Mouse (Mus musculus) heart, embryonic 11.5 days (tissue): ENCODE data around the gene Hist1h2be. TPM values are rescaled to one million over a fixed set of nuclear protein-coding genes. Genes with fewer than 3 reads are reported as not detected.
A peak's percentile ranks its signal among the peaks of the same experiment; 100 is the strongest.
"Not testable (repeated sequence)": the region's sequence is repeated elsewhere in the genome, so short reads cannot be mapped to it uniquely, and the experiment has no call there.

Experiments
- ATAC-seq: fragments of 200-750 bp; cut with Nextera tagmentation; replicated peaks from 2 replicates; pipeline ENCODE4 v1.8.0; 2017; ENCODE audit warnings: moderate library complexity; ENCODE audit not compliant: insufficient number of reproducible peaks, low FRiP score, low TSS enrichment
- H3K27ac ChIP-seq: fragments of 300-500 bp; sonication (generic); 2 replicates; pipeline ENCODE4 v1.5.1; 2014; ENCODE audit warnings: mild to moderate bottlenecking, low read depth, low read length
- H3K27me3 ChIP-seq: fragments of 300-500 bp; sonication (generic); 2 replicates; pipeline ENCODE4 v1.6.1; 2014; ENCODE audit warnings: mild to moderate bottlenecking, low read length, mixed read lengths; ENCODE audit not compliant: control insufficient read depth, insufficient read depth
- H3K36me3 ChIP-seq: fragments of 300-500 bp; sonication (generic); 2 replicates; pipeline ENCODE4 v1.6.1; 2014; ENCODE audit warnings: mild to moderate bottlenecking, low read length, moderate library complexity, mixed read lengths; ENCODE audit not compliant: control insufficient read depth, insufficient read depth
- H3K4me1 ChIP-seq: fragments of 300-500 bp; sonication (generic); 2 replicates; pipeline ENCODE4 v1.6.1; 2014; ENCODE audit warnings: low read length; ENCODE audit not compliant: control insufficient read depth, insufficient read depth
- H3K4me2 ChIP-seq: fragments of 300-500 bp; sonication (generic); 2 replicates; pipeline ENCODE4 v1.6.1; 2014; ENCODE audit warnings: mild to moderate bottlenecking, moderate library complexity
- H3K4me3 ChIP-seq: fragments of 300-500 bp; sonication (generic); 2 replicates; pipeline ENCODE4 v1.5.1; 2014; ENCODE audit warnings: low read depth, low read length
- H3K9ac ChIP-seq: fragments of 300-500 bp; sonication (generic); 2 replicates; pipeline ENCODE4 v1.6.1; 2014; ENCODE audit warnings: mild to moderate bottlenecking, low read depth, low read length, moderate library complexity
- H3K9me3 ChIP-seq: fragments of 300-500 bp; sonication (generic); replicated peaks from 2 replicates; pipeline ENCODE4 v1.6.1; 2016; ENCODE audit warnings: low read length; ENCODE audit not compliant: control insufficient read depth
- WGBS: fragments of 180-500 bp; shearing (Covaris S2); extraction: QIAGEN DNeasy Blood & Tissue Kit; methylation state at CpG from one replicate; pipeline ENCODE4 v1.1.7; 2014; ENCODE audit not compliant: insufficient replicate concordance; 5-methylcytosine and 5-hydroxymethylcytosine counted together
- polyA plus RNA-seq: library from polyadenylated mRNA; unstranded; fragments of >200 nt; fragmentation: Nextera tagmentation; extraction: Ambion mirVana; gene quantifications from 2 replicates; pipeline ENCODE4 v1.2.1, GENCODE M21; 2014

The Hist1h2be gene
- polyA plus RNA-seq, 1 experiment from 2014 or later: 2.4 TPM

DNA sequence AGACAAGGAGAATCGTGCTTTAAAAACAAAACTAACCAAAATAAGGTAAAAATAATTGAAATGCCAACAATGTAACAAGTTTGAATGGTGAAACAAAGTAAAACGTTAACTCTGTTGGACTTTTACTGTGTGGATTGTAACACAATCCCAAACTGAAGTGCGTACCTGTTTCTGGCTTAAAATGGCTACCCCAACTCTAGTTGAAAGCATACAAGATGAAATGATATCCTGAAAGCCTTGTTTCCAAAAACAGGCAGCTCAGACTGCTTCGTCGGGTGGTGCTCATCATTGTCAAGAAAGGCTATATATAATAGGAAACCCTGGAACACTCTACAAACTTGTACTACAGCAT lies 59.4 kb downstream of the Hist1h2be start:
- not testable (repeated sequence) for H3K36me3 ChIP-seq, H3K9me3 ChIP-seq, H3K4me1 ChIP-seq, H3K27me3 ChIP-seq, ATAC-seq
- peak overlapping the region; percentile 79 for H3K4me2 ChIP-seq
- peak overlapping the region; percentile 97 for H3K27ac ChIP-seq
- 0% methylated on average over 2 of the region's 5 CpGs for WGBS
- H3K4me3 ChIP-seq: peak overlapping the region; percentile 42
- peak overlapping the region; percentile 43; the same call in 1 of the 2 replicates for H3K9ac ChIP-seq

DNA sequence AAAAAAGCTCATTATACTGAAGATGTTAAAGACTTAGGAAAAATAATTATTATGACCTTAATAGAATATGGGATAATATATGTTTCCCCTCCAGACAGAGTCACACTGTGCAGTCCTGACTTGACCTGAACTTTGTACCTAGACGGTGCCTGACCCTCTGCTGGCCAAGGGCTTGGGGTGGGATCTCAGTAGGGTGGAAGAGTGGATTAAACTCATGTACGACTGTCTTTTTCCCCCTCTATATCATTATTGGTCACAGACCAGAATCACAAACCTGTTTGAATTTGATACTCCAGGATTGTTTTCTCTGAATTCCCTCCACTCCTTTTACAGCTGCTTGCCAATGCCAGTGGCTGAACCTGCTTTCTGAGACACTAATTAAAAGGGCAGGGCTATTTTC lies 60.2 kb downstream of the Hist1h2be start:
- H3K27ac ChIP-seq, ATAC-seq, H3K9me3 ChIP-seq, H3K9ac ChIP-seq, H3K4me1 ChIP-seq, H3K4me2 ChIP-seq, H3K27me3 ChIP-seq, H3K4me3 ChIP-seq, H3K36me3 ChIP-seq: not testable (repeated sequence)
- WGBS: 33% methylated on average over 2 of the region's 2 CpGs

DNA sequence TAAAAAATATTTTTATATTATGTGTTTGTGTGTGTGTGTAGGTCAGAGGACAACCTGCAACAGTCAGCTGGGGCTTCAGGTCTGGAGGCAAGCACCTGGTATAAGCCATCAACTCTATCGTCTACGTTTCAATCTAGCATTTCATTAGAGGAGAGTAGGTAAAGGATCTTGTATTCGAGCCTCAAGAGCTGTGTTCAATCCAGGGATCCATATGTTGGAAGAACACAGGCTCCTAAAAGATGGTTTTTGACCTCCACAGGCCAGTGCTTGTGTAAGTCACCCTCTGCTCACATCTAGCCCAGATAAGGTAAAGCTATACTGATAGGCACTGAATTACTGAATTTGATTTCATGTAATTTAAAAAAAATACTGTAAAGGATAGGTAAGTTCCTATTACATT lies 64.0 kb downstream of the Hist1h2be start:
- WGBS: 73% methylated on average over 3 of the region's 3 CpGs
- Histone ChIP-seq H3K9ac (0 out of 2 replicates have a peak overlapping the region, but pooled peaks have one; percentile 8), H3K27ac (peak overlapping the region; percentile 54; the same call in 1 of the 2 replicates)

DNA sequence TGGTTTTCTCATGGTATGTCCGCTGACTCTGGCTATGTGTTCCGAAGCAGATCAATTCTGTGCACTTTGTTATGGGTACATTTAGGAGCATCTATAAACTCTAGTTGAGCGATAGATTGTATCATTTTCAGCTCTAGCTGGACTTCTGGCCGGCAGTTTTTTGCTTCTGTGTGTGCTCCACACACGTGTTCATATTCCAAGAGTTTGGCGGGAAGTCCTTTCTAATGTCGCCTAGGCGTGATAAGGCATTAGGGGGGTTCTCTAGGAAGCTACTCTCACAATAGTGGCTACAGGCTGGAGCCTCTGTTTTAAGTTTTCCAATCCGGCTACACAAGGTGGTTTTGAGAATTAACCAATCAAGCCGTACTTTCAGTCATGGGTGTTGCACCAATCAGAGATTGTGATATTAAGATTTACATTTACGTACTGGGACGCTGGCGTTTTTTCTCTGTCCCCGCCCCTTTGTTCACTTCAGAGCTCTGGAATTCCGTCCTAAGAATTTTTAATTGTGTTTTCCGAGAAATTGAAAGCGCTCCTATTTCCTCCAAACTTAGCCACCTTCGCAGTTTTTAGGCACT lies 65.0 kb downstream of the Hist1h2be start:
- 1% methylated on average over 18 of the region's 18 CpGs for WGBS
- no peaks in the 10 kb centered on the region for H3K9me3 ChIP-seq
- peak; percentile 66 for ATAC-seq
- peak overlapping the region; percentile 93 for H3K9ac ChIP-seq
- H3K4me3 ChIP-seq: peak overlapping the region; percentile 60
- H3K27ac ChIP-seq: peak overlapping the region; percentile 98
- peaks cover 7% of the 10 kb centered on the region; the same call in 1 of the 2 replicates for H3K4me1 ChIP-seq
- peak overlapping the region; percentile 86 for H3K4me2 ChIP-seq
- no peaks in the 10 kb centered on the region for H3K27me3 ChIP-seq
- no peaks in the 10 kb centered on the region for H3K36me3 ChIP-seq

More for the DNA sequence above, 64.0 kb downstream of the Hist1h2be start:
- Histone ChIP-seq H3K36me3 (no peaks in the 10 kb centered on the region), H3K4me1 (peaks cover 7% of the 10 kb centered on the region; the same call in 1 of the 2 replicates), H3K9me3 (no peaks in the 10 kb centered on the region), H3K4me3 (no peak overlapping the region), H3K4me2 (peak overlapping the region; percentile 86), H3K27me3 (no peaks in the 10 kb centered on the region)
- ATAC-seq: no peak

DNA sequence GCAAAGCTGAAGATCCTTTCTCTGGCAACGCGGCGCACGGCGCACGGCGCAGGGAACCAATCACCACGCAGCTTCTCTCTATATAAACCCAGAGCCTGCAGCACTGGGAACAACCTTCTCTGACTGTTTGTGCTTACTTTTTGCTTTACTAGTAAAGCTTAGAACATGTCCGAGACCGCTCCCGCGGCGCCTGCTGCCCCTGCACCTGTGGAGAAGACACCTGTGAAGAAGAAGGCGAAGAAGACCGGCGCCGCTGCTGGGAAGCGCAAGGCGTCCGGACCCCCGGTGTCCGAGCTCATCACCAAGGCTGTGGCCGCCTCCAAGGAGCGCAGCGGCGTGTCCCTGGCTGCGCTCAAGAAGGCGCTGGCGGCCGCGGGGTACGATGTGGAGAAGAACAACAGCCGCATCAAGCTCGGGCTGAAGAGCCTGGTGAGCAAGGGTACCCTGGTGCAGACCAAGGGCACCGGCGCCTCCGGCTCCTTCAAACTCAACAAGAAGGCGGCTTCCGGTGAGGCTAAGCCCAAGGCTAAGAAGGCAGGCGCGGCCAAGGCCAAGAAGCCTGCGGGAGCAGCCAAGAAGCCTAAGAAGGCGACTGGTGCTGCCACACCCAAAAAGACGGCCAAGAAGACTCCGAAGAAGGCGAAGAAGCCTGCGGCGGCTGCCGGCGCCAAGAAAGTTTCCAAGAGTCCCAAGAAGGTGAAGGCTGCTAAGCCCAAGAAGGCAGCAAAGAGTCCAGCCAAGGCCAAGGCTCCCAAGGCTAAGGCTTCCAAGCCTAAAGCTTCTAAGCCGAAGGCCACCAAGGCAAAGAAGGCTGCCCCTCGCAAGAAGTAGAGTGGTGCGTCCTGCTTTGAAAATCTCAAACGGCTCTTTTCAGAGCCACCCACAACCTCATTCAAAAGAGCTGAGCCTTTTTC lies 65.7 kb downstream of the Hist1h2be start:
- Histone ChIP-seq H3K36me3 (no peaks in the 10 kb centered on the region), H3K9me3 (no peaks in the 10 kb centered on the region), H3K4me2 (peak overlapping the region; percentile 86), H3K27me3 (no peaks in the 10 kb centered on the region), H3K4me3 (peak overlapping the region; percentile 60), H3K4me1 (peaks cover 7% of the 10 kb centered on the region; the same call in 1 of the 2 replicates), H3K27ac (peak overlapping the region; percentile 98), H3K9ac (peak overlapping the region; percentile 93)
- WGBS: under 1% methylated on average over 50 of the region's 54 CpGs
- ATAC-seq: peak; percentile 80

DNA sequence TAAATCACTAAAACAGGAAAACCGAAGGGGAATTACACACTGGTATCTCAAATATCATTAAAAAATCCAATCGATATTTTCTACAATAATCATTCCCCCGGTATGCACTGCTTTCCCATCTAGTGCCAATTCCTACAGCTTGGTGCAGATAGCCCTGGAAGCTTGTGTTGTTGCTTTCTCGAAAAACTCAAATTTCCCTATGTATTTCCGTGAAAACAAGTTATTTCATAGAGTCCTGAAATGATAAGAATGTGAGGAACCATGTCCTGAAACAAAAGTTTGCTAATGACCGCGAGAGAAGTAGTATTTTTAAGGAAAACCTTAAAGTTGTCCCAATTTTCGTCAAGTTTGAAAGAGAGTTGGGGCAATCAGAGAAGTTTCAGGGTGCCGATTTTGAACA lies 66.5 kb downstream of the Hist1h2be start:
- WGBS: 21% methylated on average over 9 of the region's 9 CpGs

DNA sequence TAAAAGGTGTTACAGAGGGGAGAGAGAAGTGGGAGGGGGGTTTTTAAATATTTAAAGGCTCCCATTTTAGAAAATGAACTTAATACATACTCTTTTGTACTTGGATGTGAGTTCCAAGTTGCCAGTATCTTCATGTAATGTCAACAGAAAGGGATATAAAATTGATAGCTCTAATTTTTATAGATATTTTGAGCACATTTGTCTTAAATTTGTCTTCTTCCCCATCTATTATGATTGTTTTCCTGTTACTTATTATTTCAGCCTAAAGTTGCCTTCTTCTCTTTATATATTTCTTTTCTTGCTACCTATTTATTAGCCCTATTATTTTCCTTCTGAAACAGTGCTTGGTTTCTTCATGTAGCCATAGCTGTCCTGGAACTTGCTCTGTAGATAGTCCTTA lies 68.0 kb downstream of the Hist1h2be start, which contains the start of gene Hist1h1d:
Gene Hist1h1d, plus strand, starts transcription at position 301 of the 400 bp plus-strand sequence.
- Histone ChIP-seq H3K36me3 (no peaks in the 10 kb centered on the region), H3K4me2 (peak within 1 kb of the TSS; percentile 71), H3K4me3 (peak within 1 kb of the TSS; percentile 47; the same call in 1 of the 2 replicates), H3K9me3 (no peaks in the 10 kb centered on the region), H3K27me3 (no peaks in the 10 kb centered on the region), H3K9ac (peak within 1 kb of the TSS; percentile 49; the same call in 1 of the 2 replicates), H3K4me1 (peaks cover 7% of the 10 kb centered on the region; the same call in 1 of the 2 replicates), H3K27ac (peak within 1 kb of the TSS; percentile 98)
- ATAC-seq: no peak

More for the DNA sequence above, 66.5 kb downstream of the Hist1h2be start:
- no peaks in the 10 kb centered on the region for H3K9me3 ChIP-seq
- peak overlapping the region; percentile 60 for H3K4me3 ChIP-seq
- no peak for ATAC-seq
- H3K27ac ChIP-seq: peak overlapping the region; percentile 98
- peak overlapping the region; percentile 86 for H3K4me2 ChIP-seq
- H3K4me1 ChIP-seq: peaks cover 7% of the 10 kb centered on the region; the same call in 1 of the 2 replicates
- peak overlapping the region; percentile 93 for H3K9ac ChIP-seq
- no peaks in the 10 kb centered on the region for H3K36me3 ChIP-seq
- no peaks in the 10 kb centered on the region for H3K27me3 ChIP-seq

DNA sequence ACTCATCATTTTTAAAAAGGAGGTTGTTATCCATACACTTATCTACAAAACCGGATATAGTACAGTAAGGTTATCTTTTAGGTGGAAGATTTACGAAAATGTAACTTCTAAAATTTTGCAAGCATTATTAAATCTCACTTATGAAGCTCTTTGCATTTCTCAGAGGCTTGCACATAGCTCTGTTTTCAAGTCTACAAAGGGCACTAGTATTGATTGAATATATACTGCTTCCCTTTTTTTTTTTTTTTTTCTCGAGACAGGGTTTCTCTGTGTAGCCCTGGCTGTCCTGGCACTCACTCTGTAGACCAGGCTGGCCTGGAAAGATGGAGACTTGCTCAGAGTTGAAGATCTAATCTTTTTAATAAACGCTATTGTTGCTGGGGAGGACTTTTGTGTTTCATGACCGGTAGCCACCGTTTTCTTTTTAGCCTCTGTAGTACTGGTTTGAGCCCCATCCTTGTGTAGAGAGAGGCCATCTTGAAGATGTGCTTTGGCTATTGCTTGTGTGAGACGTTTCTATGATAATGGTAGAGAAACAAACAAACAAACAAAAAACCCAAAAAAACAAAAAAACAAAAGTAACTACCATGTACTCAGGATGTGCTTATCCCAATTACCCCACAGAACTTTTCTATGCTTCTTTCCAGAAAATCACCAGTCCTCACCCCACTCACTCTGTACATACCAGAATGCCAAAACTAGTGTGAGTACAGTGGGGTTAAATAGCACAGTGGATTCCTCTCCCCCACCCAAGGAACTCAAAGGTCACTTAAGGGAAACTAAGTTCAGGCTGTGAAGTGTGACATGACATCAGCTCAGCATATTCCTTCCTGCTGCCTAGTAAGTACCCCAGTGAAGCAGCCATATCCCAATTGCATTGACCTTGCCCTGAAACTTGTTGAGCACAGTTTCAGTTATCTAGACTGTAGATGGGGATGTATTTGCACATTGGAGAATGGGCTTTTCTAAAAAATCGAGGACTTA lies 68.7 kb downstream of the Hist1h2be start:
- H3K36me3 ChIP-seq: no peaks in the 10 kb centered on the region
- no peaks in the 10 kb centered on the region for H3K9me3 ChIP-seq
- peaks cover 7% of the 10 kb centered on the region; the same call in 1 of the 2 replicates for H3K4me1 ChIP-seq
- H3K9ac ChIP-seq: peak overlapping the region; percentile 77
- H3K27me3 ChIP-seq: no peaks in the 10 kb centered on the region
- no peak for ATAC-seq
- H3K27ac ChIP-seq: peak overlapping the region; percentile 89
- 49% methylated on average over 8 of the region's 8 CpGs for WGBS
- peak overlapping the region; percentile 47 for H3K4me3 ChIP-seq
- peak overlapping the region; percentile 71 for H3K4me2 ChIP-seq
